Mouse (Mus musculus) embryo, embryonic 10 days (tissue): ENCODE data around the gene Zfp768.
"Not testable (repeated sequence)": the region's sequence is repeated elsewhere in the genome, so short reads cannot be mapped to it uniquely, and the experiment has no call there.

Source experiments
- DNase-seq: peaks from one replicate; pipeline ENCODE4 v3.0.0-alpha.2; 2015; ENCODE audit warnings: low spot score

Gene Zfp768

GRCm38 (mm10) chr7:127357871-127358270 lies 12.5 kb upstream of the Zfp768 start:
- no peak for DNase-seq

GRCm38 (mm10) chr7:127355796-127356195 lies 10.4 kb upstream of the Zfp768 start:
- no peak for DNase-seq

- DNase-seq = no peak
These were observed 6.0 kb upstream of the Zfp768 start for GRCm38 (mm10) chr7:127351230-127352004.

GRCm38 (mm10) chr7:127346676-127347075 lies 1.3 kb upstream of the Zfp768 start:
- no peak for DNase-seq

GRCm38 (mm10) chr7:127345092-127345491 lies 297 bp downstream of the Zfp768 start:
- no peak for DNase-seq

GRCm38 (mm10) chr7:127344371-127344770 lies 1.0 kb downstream of the Zfp768 start:
- no peak for DNase-seq

- DNase-seq = no peak
These were observed 1.9 kb downstream of the Zfp768 start for GRCm38 (mm10) chr7:127343351-127344019.

GRCm38 (mm10) chr7:127342888-127343287 lies 2.5 kb downstream of the Zfp768 start:
- DNase-seq = no peak

- no peak for DNase-seq
These were observed 3.1 kb downstream of the Zfp768 start for GRCm38 (mm10) chr7:127342332-127342731.

- DNase-seq = not testable (repeated sequence)
These were observed 3.5 kb downstream of the Zfp768 start for GRCm38 (mm10) chr7:127341861-127342260.

GRCm38 (mm10) chr7:127341356-127341755 lies 4.0 kb downstream of the Zfp768 start:
- no peak for DNase-seq

GRCm38 (mm10) chr7:127337636-127338035 lies 7.8 kb downstream of the Zfp768 start:
- DNase-seq = no peak

- DNase-seq = no peak
These were observed 9.8 kb downstream of the Zfp768 start for GRCm38 (mm10) chr7:127335604-127336003.

- DNase-seq = no peak
These were observed 12.1 kb downstream of the Zfp768 start for GRCm38 (mm10) chr7:127333240-127333639.

GRCm38 (mm10) chr7:127326685-127327084 lies 18.7 kb downstream of the Zfp768 start:
- no peak for DNase-seq

- no peak for DNase-seq
These were observed 19.8 kb downstream of the Zfp768 start for GRCm38 (mm10) chr7:127325550-127325949.

GRCm38 (mm10) chr7:127324944-127325343 lies 20.4 kb downstream of the Zfp768 start:
- no peak for DNase-seq

GRCm38 (mm10) chr7:127322085-127322484 lies 23.3 kb downstream of the Zfp768 start:
- peak; percentile 69 for DNase-seq

GRCm38 (mm10) chr7:127321106-127321505 lies 24.3 kb downstream of the Zfp768 start:
- DNase-seq = no peak

- no peak for DNase-seq
These were observed 31.5 kb downstream of the Zfp768 start for GRCm38 (mm10) chr7:127313912-127314311.

GRCm38 (mm10) chr7:127309951-127310350 lies 35.4 kb downstream of the Zfp768 start:
- no peak for DNase-seq

- DNase-seq = peak; percentile 75
These were observed 36.5 kb downstream of the Zfp768 start for GRCm38 (mm10) chr7:127308887-127309286.

GRCm38 (mm10) chr7:127308431-127308830 lies 37.0 kb downstream of the Zfp768 start:
- no peak for DNase-seq
